Mouse (Mus musculus): ENCODE results near the gene Cst8. TPM values are rescaled to one million over a fixed set of nuclear protein-coding genes. Genes with fewer than 3 reads are reported as not detected.

Gene Cst8
- polyA plus RNA-seq, 1 experiment from 2014 or later, result not detected

DNA sequence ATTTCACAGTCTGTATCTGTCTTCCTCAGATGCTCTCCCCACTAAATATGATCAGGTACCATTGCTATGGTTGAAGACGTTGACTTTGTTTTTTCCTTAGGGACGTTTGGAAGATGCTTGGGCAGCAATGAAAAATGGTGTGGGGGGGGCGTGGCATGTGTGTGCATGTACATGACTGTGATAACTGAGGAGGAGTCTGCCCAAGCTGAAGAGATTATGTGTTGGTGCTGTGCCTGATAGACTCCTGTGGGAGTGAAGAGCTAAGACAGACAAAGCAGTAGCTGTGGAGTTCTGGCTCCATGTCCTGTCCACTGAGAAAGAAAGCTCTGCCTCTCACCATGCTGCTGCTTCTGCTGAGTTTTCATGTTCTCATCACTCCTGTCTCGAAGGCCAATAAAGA lies 36.3 kb downstream of the Cst8 start, which contains the start of gene Cst9:
TSS of gene Cst9 (plus strand) at position 236 of the 400 bp plus-strand sequence.
- DNase-seq (ENCODE audit: low spot score), result no peak

DNA sequence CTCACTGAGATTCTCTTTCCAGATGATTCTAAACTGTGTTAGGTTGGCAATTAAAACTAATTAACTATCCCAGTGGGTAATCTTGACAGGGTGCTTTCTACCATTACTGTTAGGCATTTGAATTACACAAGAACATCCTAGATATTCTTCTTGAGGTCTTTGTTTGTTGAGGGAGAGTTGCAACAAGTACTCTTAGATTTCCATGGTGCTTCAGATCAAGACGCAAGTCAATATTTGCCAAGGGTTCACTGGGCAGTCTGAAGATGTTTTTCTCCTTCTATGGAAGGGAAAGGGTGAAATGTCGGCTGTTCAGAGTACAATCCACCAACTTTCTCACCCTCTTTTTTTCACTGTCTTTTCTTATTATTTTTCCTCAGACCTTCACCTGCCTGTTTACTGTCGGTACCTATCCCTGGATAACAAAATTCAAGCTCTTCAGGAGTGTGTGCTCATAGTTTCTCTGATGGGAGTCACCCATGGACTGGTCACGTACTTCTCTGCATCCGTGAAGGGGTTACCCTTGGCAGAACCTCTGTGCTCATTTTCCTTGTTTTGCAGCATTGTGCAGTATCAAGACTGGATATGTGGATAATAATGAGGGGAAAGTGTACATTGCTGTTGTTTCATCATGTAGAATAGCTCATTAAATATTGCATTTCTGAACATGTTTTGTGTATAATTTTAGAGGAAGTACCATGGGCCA lies 39.6 kb downstream of the Cst8 start:
- DNase-seq (ENCODE audit: low spot score), result no peak
- Histone ChIP-seq H3K36me3 (no peaks in the 10 kb centered on the region), H3K4me3 (no peak overlapping the region), H3K9me3 (no peaks in the 10 kb centered on the region), H3K4me1 (replicated peaks) (no peaks in the 10 kb centered on the region), H3K27me3 (ENCODE audit: insufficient read depth, poor library complexity, severe bottlenecking) (no peaks in the 10 kb centered on the region), H3K27ac (no peak overlapping the region)
- WGBS, result 83% methylated on average over 5 of the region's 5 CpGs

More for the DNA sequence above, 36.3 kb downstream of the Cst8 start, which contains the start of gene Cst9:
- H3K27me3 ChIP-seq (ENCODE audit: insufficient read depth, poor library complexity, severe bottlenecking), result no peaks in the 10 kb centered on the region
- no peaks in the 10 kb centered on the region for H3K9me3 ChIP-seq
- no peaks in the 10 kb centered on the region for H3K36me3 ChIP-seq
- no peak within 1 kb of the TSS for H3K4me3 ChIP-seq
- H3K27ac ChIP-seq, result no peak within 1 kb of the TSS
- WGBS, result 79% methylated on average over 4 of the region's 4 CpGs
- H3K4me1 ChIP-seq (replicated peaks), result no peaks in the 10 kb centered on the region

DNA sequence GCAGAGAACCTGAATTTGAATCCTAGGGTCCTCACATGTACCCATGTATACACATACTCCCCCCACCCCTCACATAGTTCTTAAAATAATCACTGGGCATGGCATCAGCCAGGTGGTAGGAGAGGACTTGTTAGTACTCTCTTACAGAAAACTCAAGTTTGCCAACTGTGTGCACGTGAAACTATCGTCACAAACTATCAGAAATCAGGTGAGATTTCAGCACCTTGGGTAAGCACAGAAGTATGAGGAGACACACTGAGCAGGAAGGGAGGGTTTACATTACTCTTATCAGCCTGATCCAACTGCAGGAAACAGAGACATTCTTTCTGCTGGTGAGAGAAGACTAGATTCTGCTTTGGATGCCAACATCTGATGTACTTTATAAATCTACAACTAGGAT lies 40.6 kb downstream of the Cst8 start:
- H3K4me3 ChIP-seq, result no peak overlapping the region
- WGBS, result 81% methylated on average over 2 of the region's 2 CpGs
- H3K4me1 ChIP-seq (replicated peaks), result no peaks in the 10 kb centered on the region
- no peak for DNase-seq (ENCODE audit: low spot score)
- H3K27me3 ChIP-seq (ENCODE audit: insufficient read depth, poor library complexity, severe bottlenecking), result no peaks in the 10 kb centered on the region
- no peaks in the 10 kb centered on the region for H3K9me3 ChIP-seq
- H3K36me3 ChIP-seq, result no peaks in the 10 kb centered on the region
- H3K27ac ChIP-seq, result no peak overlapping the region

DNA sequence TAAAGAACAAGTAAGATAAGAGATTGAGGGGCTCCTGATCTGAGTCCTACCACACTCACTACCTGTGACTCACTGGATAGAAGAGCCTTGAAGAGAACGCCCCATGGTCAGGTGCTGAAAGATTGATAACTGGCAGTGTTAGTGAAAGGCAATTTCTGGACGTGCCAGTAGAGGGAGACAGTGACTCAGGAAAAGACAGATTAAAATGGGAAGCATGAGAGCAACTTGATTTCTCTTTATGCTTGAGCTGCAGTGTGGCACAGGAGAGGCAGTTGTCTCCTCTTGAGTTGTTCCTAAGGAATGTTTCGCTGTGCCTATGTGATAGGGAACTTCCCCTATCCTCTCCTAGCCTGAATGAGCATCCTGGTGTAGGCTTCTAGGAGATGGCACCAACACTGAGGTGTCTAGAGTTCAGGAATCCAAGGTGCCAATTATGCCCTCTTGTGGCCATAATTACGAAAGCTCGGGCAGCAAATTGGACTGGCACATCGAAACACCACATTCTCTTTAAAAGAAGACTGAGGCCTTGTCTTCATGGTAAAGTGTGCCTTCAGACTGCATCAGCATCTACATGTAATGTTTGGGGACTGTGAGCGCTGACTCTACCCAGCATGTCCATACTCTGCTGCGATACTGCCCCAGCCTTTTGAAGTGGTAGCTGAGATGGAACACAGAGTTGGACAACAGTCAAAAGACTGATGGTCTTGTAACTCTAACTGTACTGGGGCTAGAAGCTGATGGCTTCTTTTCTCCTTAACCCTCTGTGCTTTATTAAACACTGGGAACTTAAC lies 52.7 kb downstream of the Cst8 start:
- Histone ChIP-seq H3K4me3 (no peak overlapping the region), H3K9me3 (no peaks in the 10 kb centered on the region), H3K27me3 (ENCODE audit: insufficient read depth, poor library complexity, severe bottlenecking) (no peaks in the 10 kb centered on the region), H3K27ac (no peak overlapping the region), H3K36me3 (no peaks in the 10 kb centered on the region), H3K4me1 (replicated peaks) (no peaks in the 10 kb centered on the region)
- 48% methylated on average over 8 of the region's 8 CpGs for WGBS
- DNase-seq (ENCODE audit: low spot score), result peak; percentile 59

Other genes with a start within 250 kb of the Cst8 start
- gene Nxt1, start 126.2 kb upstream of the Cst8 start, polyA plus RNA-seq (2016; fragmentation: Nextera tagmentation; extraction: Ambion mirVana), result 120 and 141 TPM in 2 replicates
- gene Gzf1, start 117.8 kb upstream of the Cst8 start, polyA plus RNA-seq (2016; fragmentation: Nextera tagmentation; extraction: Ambion mirVana), result 18.2 and 27.4 TPM in 2 replicates
- gene Napb, start 66.3 kb upstream of the Cst8 start, polyA plus RNA-seq (2016; fragmentation: Nextera tagmentation; extraction: Ambion mirVana), result 9.1 and 14.1 TPM in 2 replicates
- gene Cstl1, start 48.4 kb upstream of the Cst8 start, polyA plus RNA-seq (2016; fragmentation: Nextera tagmentation; extraction: Ambion mirVana), result not detected in 2 replicates
- gene Cst11, start 27.3 kb upstream of the Cst8 start, polyA plus RNA-seq (2016; fragmentation: Nextera tagmentation; extraction: Ambion mirVana), result not detected in 2 replicates
- gene 8030411F24Rik, start 16.8 kb upstream of the Cst8 start, polyA plus RNA-seq (2016; fragmentation: Nextera tagmentation; extraction: Ambion mirVana), result not detected in 2 replicates
- not detected in 2 replicates for gene Cst12, start 9.4 kb upstream of the Cst8 start, polyA plus RNA-seq (2016; fragmentation: Nextera tagmentation; extraction: Ambion mirVana)
- not detected in 2 replicates for gene Cst13, start 21.3 kb downstream of the Cst8 start, polyA plus RNA-seq (2016; fragmentation: Nextera tagmentation; extraction: Ambion mirVana)
- not detected in 2 replicates for gene Cst9, start 36.4 kb downstream of the Cst8 start, polyA plus RNA-seq (2016; fragmentation: Nextera tagmentation; extraction: Ambion mirVana)
- not detected in 2 replicates for gene 9230104L09Rik, start 66.3 kb downstream of the Cst8 start, polyA plus RNA-seq (2016; fragmentation: Nextera tagmentation; extraction: Ambion mirVana)
- gene Cst3, start 76.9 kb downstream of the Cst8 start, polyA plus RNA-seq (2016; fragmentation: Nextera tagmentation; extraction: Ambion mirVana), result 308 and 381 TPM in 2 replicates
- not detected in 2 replicates for gene Gm1330, start 204.5 kb downstream of the Cst8 start, polyA plus RNA-seq (2016; fragmentation: Nextera tagmentation; extraction: Ambion mirVana)
- not detected in 2 replicates for gene Gm10750, start 218.5 kb downstream of the Cst8 start, polyA plus RNA-seq (2016; fragmentation: Nextera tagmentation; extraction: Ambion mirVana)